Mouse (Mus musculus) liver, embryonic 14.5 days (tissue): ENCODE results near the gene Arap1.

Source experiments
- CTCF ChIP-seq: IDR thresholded peaks from 2 replicates; pipeline ENCODE4 v1.5.1; 2016; ENCODE audit warnings: antibody characterized with exemption, low read depth, control low read depth
- EP300 ChIP-seq: IDR thresholded peaks from 2 replicates; pipeline ENCODE4 v1.6.1; 2016; ENCODE audit warnings: antibody characterized with exemption, low read depth

DNA sequence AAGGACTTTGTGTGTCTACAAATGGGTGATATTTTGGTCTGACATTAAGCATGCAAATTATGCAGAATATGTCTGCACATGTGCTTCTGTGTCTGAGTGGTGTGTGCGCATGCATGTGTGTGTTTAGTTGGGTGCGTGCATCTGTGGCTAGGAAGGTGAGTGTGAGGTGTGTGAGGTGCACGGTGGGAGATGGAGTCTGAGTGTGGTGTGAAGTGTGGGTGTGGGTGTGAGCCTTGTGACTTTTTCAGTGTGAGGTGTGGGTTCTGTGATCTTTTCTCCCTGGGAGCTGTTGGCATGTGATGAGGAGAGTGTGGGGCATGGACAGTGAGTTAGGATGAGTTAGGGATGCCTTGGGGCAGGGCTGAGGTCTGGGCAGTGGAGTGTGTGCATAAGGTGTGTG is 105.4 kb downstream of the Arap1 start:
- TF ChIP-seq CTCF (no peak), EP300 (no peak)
